In genomic region chr13:64497692-64498091, GRCm38 (mm10) we compare ENCODE assay signal across 27 mouse cellular contexts. TPM values are rescaled to one million over a fixed set of nuclear protein-coding genes. Genes with fewer than 3 reads are reported as not detected.
"Had no signal": no experiment of that assay in that cellular context is flagged by ENCODE, and none has a peak within 500 bp of the region (broad histone marks: within the 10 kb centered on the region; RNA-seq: fewer than 3 reads in every experiment).

Gene Fam240b (minus strand): TSS chr13:64497792.

- H3K36me3 ChIP-seq: intestine, embryonic 15.5 days; liver, embryonic 13.5 days; midbrain, embryonic 12.5 days; midbrain, embryonic 15.5 days; neural tube, embryonic 13.5 days had no signal

- DNase-seq: kidney, adult 2 months; kidney, postnatal 10 days; layer of hippocampus, adult 9-11 months; liver, embryonic 13.5 days; lung, adult 2 months; lung, postnatal 14 days; lung, postnatal 4 days; right cerebral cortex, adult 18-20 months; right cerebral cortex, postnatal 14 days; right cerebral cortex, postnatal 4 days; thymus, adult 2 months; thymus, postnatal 25 days had no signal

- H3K4me3 ChIP-seq: intestine, embryonic 15.5 days; layer of hippocampus, adult 2 months; left cerebral cortex, adult 2 months; liver, embryonic 13.5 days; midbrain, embryonic 12.5 days; midbrain, embryonic 15.5 days; myocyte; neural tube, embryonic 13.5 days had no signal

- H3K4me2 ChIP-seq: intestine, embryonic 15.5 days; liver, embryonic 13.5 days; midbrain, embryonic 12.5 days; midbrain, embryonic 15.5 days; neural tube, embryonic 13.5 days had no signal

- H3K4me1 ChIP-seq: intestine, embryonic 15.5 days; liver, embryonic 13.5 days; midbrain, embryonic 12.5 days; midbrain, embryonic 15.5 days; neural tube, embryonic 13.5 days had no signal

- ATAC-seq: intestine, embryonic 15.5 days; midbrain, embryonic 15.5 days had no signal

- H3K9ac ChIP-seq: intestine, embryonic 15.5 days; liver, embryonic 13.5 days; midbrain, embryonic 12.5 days; midbrain, embryonic 15.5 days; neural tube, embryonic 13.5 days had no signal

- H3K9me3 ChIP-seq: intestine, embryonic 15.5 days; liver, embryonic 13.5 days; midbrain, embryonic 12.5 days; midbrain, embryonic 15.5 days; neural tube, embryonic 13.5 days had no signal

- H3K27ac ChIP-seq: intestine, embryonic 15.5 days; layer of hippocampus, adult 2 months; left cerebral cortex, adult 2 months; liver, embryonic 13.5 days; midbrain, embryonic 12.5 days; midbrain, embryonic 15.5 days; neural tube, embryonic 13.5 days; stomach, postnatal 0 days had no signal

- H3K27me3 ChIP-seq: intestine, embryonic 15.5 days; liver, embryonic 13.5 days; midbrain, embryonic 12.5 days; midbrain, embryonic 15.5 days; neural tube, embryonic 13.5 days had no signal

RNA-seq across cellular contexts. Expression of gene Fam240b, which starts in this region (rescaled TPM):
- polyA plus RNA-seq: intestine, embryonic 15.5 days; kidney, adult 2 months; large intestine, adult 2 months; limb, embryonic 11.5 days; limb, embryonic 14.5 days; liver, adult 2 months; liver, embryonic 13.5 days; liver, embryonic 16.5 days; lung, adult 2 months; lung, embryonic 16.5 days; midbrain, embryonic 12.5 days; midbrain, embryonic 15.5 days; myocyte; neural tube, embryonic 13.5 days; stomach, embryonic 14.5 days; stomach, postnatal 0 days; thymus, adult 2 months had no signal
